Mouse (Mus musculus) embryo, embryonic 11.5 days (tissue): ENCODE data around the gene Evi2a.

Experiments used
- DNase-seq: peaks from one replicate; pipeline ENCODE4 v3.0.0-alpha.2; 2012; ENCODE audit warnings: low read depth, low spot score

The Evi2a gene

GRCm38 (mm10) chr11:79526549-79526948 is 3.9 kb downstream of the Evi2a start:
- DNase-seq: no peak

- DNase-seq: no peak
Measured at GRCm38 (mm10) chr11:79524310-79524575, 6.2 kb downstream of the Evi2a start.

GRCm38 (mm10) chr11:79523560-79524309 is 6.7 kb downstream of the Evi2a start, which contains the start of gene Evi2b:
Evi2b (minus strand) TSS chr11:79523762.
- no peak for DNase-seq

- DNase-seq: no peak
Measured at GRCm38 (mm10) chr11:79522944-79523343, 7.5 kb downstream of the Evi2a start.

GRCm38 (mm10) chr11:79521930-79522329 is 8.5 kb downstream of the Evi2a start:
- DNase-seq: no peak

- no peak for DNase-seq
Measured at GRCm38 (mm10) chr11:79520772-79521171, 9.6 kb downstream of the Evi2a start.

- DNase-seq: no peak
Measured at GRCm38 (mm10) chr11:79519878-79520291, 10.5 kb downstream of the Evi2a start.

GRCm38 (mm10) chr11:79519299-79519698 is 11.1 kb downstream of the Evi2a start:
- DNase-seq: no peak

GRCm38 (mm10) chr11:79515798-79516197 is 14.6 kb downstream of the Evi2a start:
- DNase-seq: no peak

GRCm38 (mm10) chr11:79515331-79515730 is 15.1 kb downstream of the Evi2a start:
- no peak for DNase-seq

GRCm38 (mm10) chr11:79511970-79512369 is 18.4 kb downstream of the Evi2a start:
- no peak for DNase-seq

- no peak for DNase-seq
Measured at GRCm38 (mm10) chr11:79504506-79504905, 25.9 kb downstream of the Evi2a start.

GRCm38 (mm10) chr11:79503845-79504244 is 26.6 kb downstream of the Evi2a start, which contains the start of gene Omg:
Omg (minus strand) TSS chr11:79504084.
- no peak for DNase-seq

GRCm38 (mm10) chr11:79502917-79503316 is 27.5 kb downstream of the Evi2a start:
- DNase-seq: no peak

- no peak for DNase-seq
Measured at GRCm38 (mm10) chr11:79494976-79495800, 35.2 kb downstream of the Evi2a start.

GRCm38 (mm10) chr11:79484721-79485120 is 45.7 kb downstream of the Evi2a start:
- no peak for DNase-seq

GRCm38 (mm10) chr11:79483876-79484528 is 46.4 kb downstream of the Evi2a start:
- DNase-seq: no peak

- no peak for DNase-seq
Measured at GRCm38 (mm10) chr11:79483392-79483791, 47.0 kb downstream of the Evi2a start.
